Mouse (Mus musculus) lung, embryonic 15.5 days (tissue): Measurements from ENCODE around the gene Fpgs. TPM values are rescaled to one million over a fixed set of nuclear protein-coding genes. Genes with fewer than 3 reads are reported as not detected.

Source experiments
- ATAC-seq: fragments of 200-750 bp; cut with Nextera tagmentation; 2 replicates; pipeline ENCODE4 v1.8.0; 2017; ENCODE audit warnings: moderate number of reproducible peaks, borderline replicate concordance; ENCODE audit not compliant: low FRiP score, low TSS enrichment; ENCODE audit errors: extremely low read depth
- H3K27ac ChIP-seq: fragments of 300-500 bp; sonication (generic); 2 replicates; pipeline ENCODE4 v1.5.1; 2015; ENCODE audit warnings: moderate library complexity, mild to moderate bottlenecking, inconsistent platforms
- H3K27me3 ChIP-seq: fragments of 300-500 bp; sonication (generic); 2 replicates; pipeline ENCODE4 v1.6.1; 2015; ENCODE audit warnings: inconsistent platforms
- H3K36me3 ChIP-seq: fragments of 300-500 bp; sonication (generic); 2 replicates; pipeline ENCODE4 v1.6.1; 2015; ENCODE audit warnings: inconsistent platforms
- H3K4me1 ChIP-seq: fragments of 300-500 bp; sonication (generic); 2 replicates; pipeline ENCODE4 v1.6.1; 2015; ENCODE audit warnings: inconsistent platforms
- H3K4me2 ChIP-seq: fragments of 300-500 bp; sonication (generic); 2 replicates; pipeline ENCODE4 v1.6.1; 2015; ENCODE audit warnings: inconsistent platforms, mild to moderate bottlenecking, moderate library complexity
- H3K4me3 ChIP-seq: fragments of 300-500 bp; sonication (generic); 2 replicates; pipeline ENCODE4 v1.5.1; 2015; ENCODE audit warnings: mild to moderate bottlenecking, inconsistent platforms
- H3K9ac ChIP-seq: fragments of 300-500 bp; sonication (generic); 2 replicates; pipeline ENCODE4 v1.6.1; 2015; ENCODE audit warnings: inconsistent platforms
- H3K9me3 ChIP-seq: fragments of 300-500 bp; sonication (generic); 2 replicates; pipeline ENCODE4 v1.6.1; 2016; ENCODE audit warnings: inconsistent platforms
- WGBS: fragments of 180-500 bp; shearing (Covaris S2); methylation state at CpG from one replicate; pipeline ENCODE4 v1.1.7; 2015; 5-methylcytosine and 5-hydroxymethylcytosine counted together
- polyA plus RNA-seq: library from polyadenylated mRNA; unstranded; fragments of >200 nt; fragmentation: Nextera tagmentation; extraction: Ambion mirVana; gene quantifications from 2 replicates; pipeline ENCODE4 v1.2.1, GENCODE M21; 2015

Fpgs gene
- polyA plus RNA-seq = 27.9 and 28.6 TPM in 2 replicates

DNA sequence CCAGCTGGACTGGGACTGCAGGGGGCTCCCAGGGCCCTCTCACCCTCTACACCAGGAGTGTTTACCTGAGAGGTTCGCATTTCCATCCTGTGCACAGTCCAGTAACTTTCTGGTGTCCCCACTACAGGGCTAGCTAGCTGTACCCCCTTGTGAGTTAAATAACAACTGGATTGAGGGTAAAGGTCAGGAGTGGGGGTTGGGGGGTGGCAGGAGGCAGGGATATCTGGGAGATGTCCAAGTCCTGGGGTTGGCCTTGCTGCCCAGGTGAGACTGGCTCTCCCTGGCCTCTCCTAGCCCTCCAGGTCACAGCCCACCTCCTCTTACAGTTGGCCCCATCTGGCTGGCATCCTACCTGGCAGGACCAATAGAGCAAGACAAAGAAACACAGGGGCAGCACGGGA lies at the start of gene Fpgs:
TSS of gene Fpgs (minus strand) at position 125 of the 401 bp plus-strand sequence.
- no peak within 1 kb of the TSS for H3K27ac ChIP-seq
- H3K27me3 ChIP-seq = no peaks in the 10 kb centered on the region
- WGBS = 65% methylated on average over 2 of the region's 2 CpGs
- no peak within 1 kb of the TSS for H3K9ac ChIP-seq
- no peak within 1 kb of the TSS for H3K4me2 ChIP-seq
- H3K4me3 ChIP-seq = no peak within 1 kb of the TSS
- H3K9me3 ChIP-seq = no peaks in the 10 kb centered on the region
- no peak for ATAC-seq
- 0 out of 2 replicates have a peak, but pooled peaks cover 3% of the 10 kb centered on the region for H3K4me1 ChIP-seq
- H3K36me3 ChIP-seq = peaks cover 63% of the 10 kb centered on the region

DNA sequence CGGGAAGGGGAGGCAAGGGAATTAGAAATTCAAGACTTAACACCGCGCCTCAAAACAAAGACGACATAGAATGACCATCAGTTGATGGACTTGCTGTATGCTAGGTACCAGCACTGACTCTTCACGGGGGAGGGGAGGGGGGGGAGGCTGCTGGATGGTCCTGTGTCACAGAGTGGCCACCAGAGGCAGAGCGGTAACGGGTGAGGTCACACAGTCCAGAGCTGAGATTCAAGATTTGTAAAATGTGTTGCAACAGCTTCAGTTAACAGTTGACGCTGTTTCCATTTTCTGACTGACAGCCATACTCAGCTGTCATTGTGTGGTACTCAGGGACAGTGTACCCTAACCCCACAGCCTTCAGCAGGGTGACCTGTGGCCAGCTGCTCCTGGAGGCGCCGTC lies 48.2 kb upstream of the Fpgs start:
- Histone ChIP-seq H3K9me3 (no peaks in the 10 kb centered on the region), H3K4me3 (no peak overlapping the region; the same call in 1 of the 2 replicates), H3K4me2 (peak overlapping the region; percentile 59; the same call in 1 of the 2 replicates), H3K9ac (no peak overlapping the region), H3K27ac (0 out of 2 replicates have a peak overlapping the region, but pooled peaks have one; percentile 19), H3K36me3 (peaks cover 27% of the 10 kb centered on the region; the same call in 1 of the 2 replicates), H3K27me3 (no peaks in the 10 kb centered on the region), H3K4me1 (peaks cover 4% of the 10 kb centered on the region; the same call in 1 of the 2 replicates)
- WGBS = 63% methylated on average over 10 of the region's 10 CpGs
- no peak for ATAC-seq

DNA sequence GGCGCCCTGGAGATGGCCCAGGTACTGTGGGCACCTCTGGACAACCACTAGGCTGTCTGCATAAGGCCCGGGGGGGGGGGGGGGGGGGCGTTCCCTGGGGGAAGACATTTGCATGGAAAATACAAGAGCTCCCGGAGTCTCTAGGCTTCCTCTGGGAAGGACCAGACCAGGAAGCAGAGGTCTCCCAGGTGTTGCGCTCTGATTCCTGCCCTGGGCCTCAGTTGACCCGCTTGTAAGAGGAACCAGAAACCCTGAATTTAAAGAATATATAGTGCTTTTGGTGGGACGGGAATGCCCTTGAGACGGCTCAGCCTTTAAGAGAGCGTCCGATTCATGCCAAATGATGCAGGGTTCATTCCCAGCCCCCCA lies 47.7 kb upstream of the Fpgs start:
- Histone ChIP-seq H3K9me3 (no peaks in the 10 kb centered on the region), H3K9ac (no peak overlapping the region), H3K4me1 (peaks cover 4% of the 10 kb centered on the region; the same call in 1 of the 2 replicates), H3K4me2 (peak overlapping the region; percentile 59), H3K27me3 (no peaks in the 10 kb centered on the region), H3K27ac (no peak overlapping the region), H3K36me3 (peaks cover 27% of the 10 kb centered on the region; the same call in 1 of the 2 replicates), H3K4me3 (peak overlapping the region; percentile 36)
- ATAC-seq = no peak
- 41% methylated on average over 8 of the region's 10 CpGs for WGBS

DNA sequence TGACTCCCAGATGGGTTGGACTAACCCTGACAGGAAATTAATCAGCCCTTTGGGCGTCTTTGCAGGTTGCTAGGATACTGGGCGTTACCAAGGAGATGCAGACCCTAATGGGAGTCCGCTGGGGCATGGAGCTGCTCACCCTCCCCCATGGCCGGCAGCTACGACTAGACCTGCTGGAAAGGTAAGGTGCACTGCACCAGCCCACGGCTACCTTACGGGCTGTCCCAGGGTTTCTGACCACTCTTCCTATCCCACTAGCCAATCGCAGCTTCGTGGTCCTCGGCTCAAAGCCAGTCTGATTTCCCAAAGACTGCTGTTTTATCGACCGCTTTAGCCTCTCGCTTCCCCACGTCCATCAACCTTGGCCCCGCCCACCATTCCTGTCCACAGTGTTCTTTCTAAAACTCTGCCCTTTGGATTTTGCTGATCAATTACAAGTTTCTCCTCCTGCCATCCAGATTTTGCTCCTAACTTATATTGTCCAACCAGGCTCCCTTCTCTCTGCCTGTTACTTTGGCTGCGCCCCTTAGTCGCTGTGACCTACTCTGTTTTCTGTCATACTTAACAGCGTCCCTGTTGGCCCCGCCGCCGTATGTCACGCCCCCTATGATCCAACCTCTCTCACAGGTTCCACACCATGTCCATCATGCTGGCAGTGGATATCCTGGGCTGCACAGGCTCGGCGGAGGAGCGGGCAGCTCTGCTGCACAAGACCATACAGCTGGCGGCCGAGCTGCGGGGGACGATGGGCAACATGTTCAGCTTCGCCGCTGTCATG lies 47.1 kb upstream of the Fpgs start:
- ATAC-seq = peak; percentile 81
- peak overlapping the region; percentile 59 for H3K4me2 ChIP-seq
- H3K4me1 ChIP-seq = peaks cover 4% of the 10 kb centered on the region; the same call in 1 of the 2 replicates
- H3K27me3 ChIP-seq = no peaks in the 10 kb centered on the region
- H3K9me3 ChIP-seq = no peaks in the 10 kb centered on the region
- H3K9ac ChIP-seq = no peak overlapping the region
- H3K4me3 ChIP-seq = peak overlapping the region; percentile 36
- WGBS = 19% methylated on average over 31 of the region's 31 CpGs
- no peak overlapping the region for H3K27ac ChIP-seq
- H3K36me3 ChIP-seq = peaks cover 30% of the 10 kb centered on the region; the same call in 1 of the 2 replicates

DNA sequence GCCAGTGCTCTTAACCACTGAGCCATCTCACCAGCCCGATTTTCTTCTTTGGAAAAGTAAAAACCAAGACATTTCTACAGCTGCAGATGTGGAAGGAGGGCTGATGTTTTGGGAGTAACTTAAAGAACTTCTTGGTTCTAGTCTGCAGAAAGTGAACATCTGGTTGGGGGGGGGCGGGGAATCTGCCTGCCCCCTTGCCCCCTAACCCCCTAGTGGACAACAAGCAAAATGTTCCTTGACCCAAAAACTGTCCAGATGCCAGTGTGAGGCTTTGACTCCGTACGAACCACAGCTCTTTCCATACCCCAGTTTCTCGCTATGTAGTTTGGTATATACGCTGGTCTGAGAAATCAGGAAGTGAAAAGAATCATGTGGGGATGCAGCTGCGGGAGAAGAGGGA lies 46.3 kb upstream of the Fpgs start:
- no peaks in the 10 kb centered on the region for H3K9me3 ChIP-seq
- H3K4me3 ChIP-seq = no peak overlapping the region
- no peak overlapping the region for H3K27ac ChIP-seq
- no peaks in the 10 kb centered on the region for H3K27me3 ChIP-seq
- no peak for ATAC-seq
- H3K36me3 ChIP-seq = peaks cover 35% of the 10 kb centered on the region; the same call in 1 of the 2 replicates
- H3K9ac ChIP-seq = no peak overlapping the region
- H3K4me2 ChIP-seq = no peak overlapping the region
- peaks cover 4% of the 10 kb centered on the region; the same call in 1 of the 2 replicates for H3K4me1 ChIP-seq
- 71% methylated on average over 7 of the region's 7 CpGs for WGBS

DNA sequence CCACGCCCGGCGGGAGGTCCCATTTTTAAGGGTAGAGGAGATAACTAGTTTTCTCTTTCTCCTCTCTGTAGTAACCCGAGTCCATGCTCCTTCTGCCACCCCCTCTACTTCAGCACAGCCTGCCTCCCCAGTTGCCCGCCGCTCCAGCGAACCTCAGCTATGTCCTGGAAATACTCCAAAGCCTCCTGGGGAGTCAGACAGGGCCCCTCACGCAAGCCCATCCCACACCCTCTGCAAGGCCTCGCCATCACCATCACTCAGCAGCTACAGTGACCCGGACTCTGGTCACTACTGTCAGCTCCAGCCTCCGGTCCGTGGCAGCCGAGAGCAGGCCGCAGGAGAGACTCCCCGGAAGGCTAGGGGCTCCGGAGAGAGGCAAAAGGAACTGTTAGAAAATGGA lies 45.1 kb upstream of the Fpgs start:
- WGBS = 78% methylated on average over 16 of the region's 16 CpGs
- Histone ChIP-seq H3K4me2 (no peak overlapping the region), H3K27ac (no peak overlapping the region), H3K27me3 (no peaks in the 10 kb centered on the region), H3K4me1 (peaks cover 4% of the 10 kb centered on the region; the same call in 1 of the 2 replicates), H3K36me3 (peaks cover 32% of the 10 kb centered on the region; the same call in 1 of the 2 replicates), H3K4me3 (no peak overlapping the region), H3K9ac (no peak overlapping the region), H3K9me3 (no peaks in the 10 kb centered on the region)
- ATAC-seq = no peak

DNA sequence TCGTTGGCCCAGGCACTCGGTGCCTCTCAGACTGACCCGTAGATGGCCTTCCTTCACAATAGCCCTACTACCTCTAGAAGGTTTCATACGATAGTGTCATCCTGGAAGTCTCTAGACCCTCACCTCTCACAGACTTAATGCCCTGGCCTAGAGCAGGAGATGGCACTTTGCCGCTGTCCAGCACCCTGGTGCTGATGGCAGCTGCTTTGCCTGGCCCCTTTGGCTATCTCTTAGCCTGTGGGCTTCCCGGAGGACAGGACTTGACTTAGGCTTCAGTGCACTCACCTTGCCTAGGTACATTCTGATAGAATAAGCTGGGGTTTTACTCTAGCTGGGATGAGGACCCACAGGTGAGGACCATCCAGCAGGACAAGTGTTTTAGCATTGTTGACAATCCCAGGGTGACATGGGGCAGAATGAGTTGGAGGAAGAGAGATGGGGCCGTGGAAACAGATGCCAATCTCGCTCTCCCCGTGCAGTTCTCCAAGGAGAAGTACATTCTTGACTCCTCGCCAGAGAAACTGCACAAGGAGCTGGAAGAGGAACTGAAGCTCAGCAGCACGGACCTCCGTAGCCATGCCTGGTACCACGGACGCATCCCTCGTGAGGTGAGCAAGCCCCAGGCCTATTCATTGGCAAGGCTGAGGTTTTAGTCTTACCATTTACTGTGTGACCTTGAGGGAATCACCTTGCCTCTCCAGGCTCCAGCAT lies 40.5 kb upstream of the Fpgs start:
- H3K4me3 ChIP-seq = no peak overlapping the region
- H3K4me1 ChIP-seq = peaks cover 17% of the 10 kb centered on the region
- H3K27me3 ChIP-seq = peaks cover 31% of the 10 kb centered on the region
- H3K4me2 ChIP-seq = no peak overlapping the region
- H3K27ac ChIP-seq = no peak overlapping the region
- no peak for ATAC-seq
- H3K9ac ChIP-seq = no peak overlapping the region
- 63% methylated on average over 15 of the region's 15 CpGs for WGBS
- H3K36me3 ChIP-seq = peaks cover 13% of the 10 kb centered on the region; the same call in 1 of the 2 replicates
- no peaks in the 10 kb centered on the region for H3K9me3 ChIP-seq

DNA sequence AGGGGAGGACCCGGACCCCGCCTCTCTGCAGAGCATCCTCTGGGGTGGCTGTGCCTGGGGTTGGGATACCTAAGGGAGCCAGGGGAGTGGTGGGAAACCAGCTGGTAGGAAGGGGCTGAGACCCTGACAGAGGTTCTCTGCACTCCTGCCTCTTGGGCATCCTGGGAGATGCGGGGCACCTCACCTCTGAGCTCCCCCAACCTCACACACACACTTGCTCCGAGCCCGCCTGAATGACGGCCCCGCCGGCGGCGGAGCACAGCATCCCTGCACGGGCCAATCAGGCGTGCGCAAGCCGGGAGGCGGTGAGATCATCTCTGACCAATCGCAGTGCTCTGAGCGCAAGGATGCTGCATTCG lies 38.2 kb upstream of the Fpgs start:
- ATAC-seq = peak; percentile 27
- peak overlapping the region; percentile 77 for H3K4me2 ChIP-seq
- WGBS = 29% methylated on average over 18 of the region's 18 CpGs
- H3K27ac ChIP-seq = no peak overlapping the region
- H3K9me3 ChIP-seq = no peaks in the 10 kb centered on the region
- peaks cover 17% of the 10 kb centered on the region for H3K4me1 ChIP-seq
- no peak overlapping the region for H3K9ac ChIP-seq
- H3K4me3 ChIP-seq = no peak overlapping the region
- peaks cover 10% of the 10 kb centered on the region; the same call in 1 of the 2 replicates for H3K36me3 ChIP-seq
- H3K27me3 ChIP-seq = peaks cover 31% of the 10 kb centered on the region

DNA sequence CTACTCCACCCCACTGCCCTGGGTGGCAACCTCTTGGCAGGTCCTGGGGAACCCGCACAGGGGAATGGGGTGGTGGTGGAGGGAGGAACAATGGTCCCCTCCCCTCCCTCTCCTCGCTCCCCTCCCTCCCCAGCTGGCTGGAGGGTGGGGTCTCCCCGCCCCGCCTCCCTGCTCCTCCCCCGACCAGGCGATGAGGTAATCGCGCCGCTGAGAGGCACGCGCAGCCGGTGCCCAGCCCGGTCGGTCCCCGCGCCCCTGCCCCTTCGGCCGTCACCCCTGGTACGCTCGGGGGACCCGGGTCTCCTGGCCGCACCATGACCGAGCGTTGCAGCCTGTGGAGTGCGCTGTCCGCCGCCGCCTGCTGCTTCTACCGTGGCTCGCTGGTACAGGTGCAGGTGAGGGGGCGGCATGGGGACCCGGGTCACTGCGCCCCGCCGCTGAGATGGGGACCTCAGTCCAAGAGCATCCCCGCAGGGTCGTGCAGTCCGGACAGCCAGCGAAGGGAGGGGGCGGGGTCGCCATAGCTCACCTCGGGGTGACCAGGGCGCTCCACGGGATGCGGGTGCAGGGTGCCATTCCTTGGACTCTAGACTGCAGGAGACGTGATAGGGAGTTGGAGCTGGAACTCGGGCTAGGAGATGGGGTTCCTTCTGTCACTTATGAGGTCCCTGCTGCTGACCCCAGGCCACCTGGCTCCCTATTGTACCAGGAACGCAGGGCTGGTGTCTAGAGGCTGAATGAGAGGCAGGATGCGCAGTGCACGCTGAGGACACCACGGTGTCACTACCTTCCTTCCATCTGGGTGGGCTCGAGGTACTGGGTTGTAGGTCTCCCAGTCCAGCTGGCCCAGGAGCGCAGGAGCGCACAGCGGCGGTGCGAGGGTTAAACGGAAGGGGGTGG lies 37.6 kb upstream of the Fpgs start:
- peak overlapping the region; percentile 77 for H3K4me2 ChIP-seq
- H3K9me3 ChIP-seq = no peaks in the 10 kb centered on the region
- peak overlapping the region; percentile 32; the same call in 1 of the 2 replicates for H3K9ac ChIP-seq
- peaks cover 17% of the 10 kb centered on the region for H3K4me1 ChIP-seq
- peaks cover 31% of the 10 kb centered on the region for H3K27me3 ChIP-seq
- peaks cover 10% of the 10 kb centered on the region; the same call in 1 of the 2 replicates for H3K36me3 ChIP-seq
- 7% methylated on average over 54 of the region's 58 CpGs for WGBS
- no peak overlapping the region for H3K27ac ChIP-seq
- peak; percentile 40 for ATAC-seq
- peak overlapping the region; percentile 42 for H3K4me3 ChIP-seq

DNA sequence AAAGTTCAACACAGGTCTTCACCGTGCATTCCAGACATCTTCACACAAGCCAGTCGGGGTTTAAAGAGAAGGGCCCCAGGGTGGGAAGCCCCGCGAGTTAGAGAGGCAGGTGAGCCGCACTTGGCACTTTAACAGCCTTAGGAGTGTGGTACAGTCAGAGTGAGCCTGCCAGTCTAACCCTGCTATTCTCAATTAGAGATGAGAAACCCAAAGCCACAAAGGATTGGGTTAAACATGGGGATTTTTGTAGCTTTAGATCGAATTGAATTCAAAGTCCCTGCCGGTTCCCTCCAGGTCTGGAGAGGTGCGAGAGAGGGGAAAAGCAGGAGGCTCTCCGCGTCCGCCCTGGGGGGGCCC lies 36.9 kb upstream of the Fpgs start, which contains the start of gene 6330409D20Rik:
TSS of gene 6330409D20Rik (minus strand) at position 101 of the 357 bp plus-strand sequence.
- no peak for ATAC-seq
- H3K4me2 ChIP-seq = peak within 1 kb of the TSS; percentile 77
- H3K9ac ChIP-seq = peak within 1 kb of the TSS; percentile 32; the same call in 1 of the 2 replicates

DNA sequence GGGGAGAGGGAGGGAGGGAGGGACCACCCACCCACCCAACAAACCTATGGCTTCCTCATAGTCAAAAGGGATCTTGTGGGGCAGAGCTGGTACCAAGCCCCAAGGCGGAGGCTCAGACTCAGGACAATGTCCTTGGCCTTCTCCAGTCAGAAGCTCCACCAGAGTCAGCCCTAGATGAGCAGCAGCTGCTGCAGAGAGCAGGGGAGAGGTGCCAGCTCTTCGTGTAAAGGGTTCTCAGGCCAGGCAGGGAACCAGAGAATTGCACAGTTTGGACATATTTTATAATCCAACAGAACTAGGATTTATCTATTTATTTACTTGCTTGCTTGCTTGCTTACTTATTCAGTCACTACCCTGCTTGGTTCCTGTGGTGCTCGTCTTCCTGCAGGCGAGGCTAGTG lies 35.4 kb upstream of the Fpgs start:
- Histone ChIP-seq H3K27me3 (peaks cover 31% of the 10 kb centered on the region), H3K27ac (no peak overlapping the region), H3K4me1 (peaks cover 29% of the 10 kb centered on the region), H3K36me3 (no peaks in the 10 kb centered on the region), H3K4me2 (no peak overlapping the region), H3K9me3 (no peaks in the 10 kb centered on the region), H3K9ac (no peak overlapping the region), H3K4me3 (no peak overlapping the region)
- WGBS = 70% methylated on average over 4 of the region's 4 CpGs
- ATAC-seq = no peak

More for the DNA sequence above, 36.9 kb upstream of the Fpgs start, which contains the start of gene 6330409D20Rik:
- H3K27me3 ChIP-seq = peaks cover 31% of the 10 kb centered on the region
- no peak within 1 kb of the TSS for H3K27ac ChIP-seq
- H3K4me1 ChIP-seq = peaks cover 20% of the 10 kb centered on the region
- H3K4me3 ChIP-seq = peak within 1 kb of the TSS; percentile 42
- WGBS = 9% methylated on average over 11 of the region's 11 CpGs
- H3K36me3 ChIP-seq = peaks cover 6% of the 10 kb centered on the region; the same call in 1 of the 2 replicates
- no peaks in the 10 kb centered on the region for H3K9me3 ChIP-seq
